Mouse (Mus musculus): ENCODE measurements around the gene Mybbp1a.
A peak's percentile ranks its signal among the peaks of the same experiment; 100 is the strongest.

Gene Mybbp1a

DNA sequence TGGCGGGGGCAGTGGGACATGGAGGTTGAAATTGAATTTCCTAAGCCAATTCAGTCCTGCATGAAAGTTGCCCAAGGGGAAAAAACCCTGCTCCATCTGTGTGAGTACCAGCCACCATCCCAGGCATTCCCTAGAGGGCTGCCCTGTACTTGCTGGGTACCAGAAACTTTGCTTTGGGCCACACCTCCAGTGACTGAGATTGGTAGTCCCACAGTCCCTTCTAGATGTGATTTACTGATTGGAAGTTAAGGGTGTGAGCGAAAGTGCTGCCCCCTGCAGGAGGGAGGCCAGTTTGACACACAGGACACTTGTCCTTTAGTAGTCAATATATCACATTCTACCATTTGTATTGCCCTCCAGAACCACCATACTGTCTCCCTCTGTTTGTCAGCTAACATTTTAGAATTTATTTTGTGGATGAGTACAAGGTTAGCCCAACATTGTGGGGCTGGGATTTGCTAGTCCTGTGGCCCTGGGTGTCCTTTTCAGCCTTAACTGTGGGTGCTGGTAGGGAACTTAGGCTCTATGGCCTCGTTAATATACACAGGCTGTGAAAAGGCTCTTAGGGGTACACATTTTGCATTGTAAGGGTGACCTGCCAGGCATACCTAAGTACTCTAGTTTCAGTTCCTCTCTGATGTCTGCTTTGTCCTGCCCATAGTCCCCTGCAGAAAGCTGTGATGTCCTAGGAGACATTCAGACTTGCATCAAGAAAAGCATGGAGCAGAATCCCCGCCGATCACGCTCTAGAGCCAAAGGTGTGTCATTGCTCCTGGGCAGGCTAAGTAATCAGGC is 5.4 kb downstream of the Mybbp1a start:
- DNase-seq (ENCODE audit: low read depth, low spot score): peak; percentile 85

DNA sequence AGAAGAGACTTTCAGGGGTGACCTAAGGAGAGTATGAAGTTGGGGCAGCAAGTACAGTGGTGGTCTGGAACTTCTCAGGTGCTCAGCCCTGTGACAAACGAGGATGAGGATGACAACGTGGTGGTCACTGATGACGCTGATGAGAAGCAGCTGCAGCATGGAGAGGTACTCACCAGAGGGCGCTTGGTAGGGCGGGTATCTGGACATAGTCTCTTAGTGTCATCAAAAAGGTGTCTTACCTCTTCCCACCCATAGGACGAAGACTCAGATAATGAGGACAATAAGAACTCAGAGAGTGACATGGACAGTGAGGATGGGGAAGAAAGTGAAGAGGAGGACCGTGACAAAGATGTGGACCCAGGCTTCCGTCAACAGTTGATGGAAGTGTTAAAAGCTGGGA is 6.3 kb downstream of the Mybbp1a start:
- no peaks in the 10 kb centered on the region for H3K27me3 ChIP-seq (ENCODE audit: control insufficient read depth, insufficient read depth, low read length, poor library complexity, severe bottlenecking)
- DNase-seq (ENCODE audit: low read depth, low spot score): peak; percentile 31
- H3K36me3 ChIP-seq (ENCODE audit: control insufficient read depth, insufficient read depth, low read length, poor library complexity, severe bottlenecking): peaks cover 33% of the 10 kb centered on the region

More for the DNA sequence above, 5.4 kb downstream of the Mybbp1a start:
- no peaks in the 10 kb centered on the region for H3K27me3 ChIP-seq (ENCODE audit: control insufficient read depth, insufficient read depth, low read length, poor library complexity, severe bottlenecking)
- peaks cover 30% of the 10 kb centered on the region for H3K36me3 ChIP-seq (ENCODE audit: control insufficient read depth, insufficient read depth, low read length, poor library complexity, severe bottlenecking)

DNA sequence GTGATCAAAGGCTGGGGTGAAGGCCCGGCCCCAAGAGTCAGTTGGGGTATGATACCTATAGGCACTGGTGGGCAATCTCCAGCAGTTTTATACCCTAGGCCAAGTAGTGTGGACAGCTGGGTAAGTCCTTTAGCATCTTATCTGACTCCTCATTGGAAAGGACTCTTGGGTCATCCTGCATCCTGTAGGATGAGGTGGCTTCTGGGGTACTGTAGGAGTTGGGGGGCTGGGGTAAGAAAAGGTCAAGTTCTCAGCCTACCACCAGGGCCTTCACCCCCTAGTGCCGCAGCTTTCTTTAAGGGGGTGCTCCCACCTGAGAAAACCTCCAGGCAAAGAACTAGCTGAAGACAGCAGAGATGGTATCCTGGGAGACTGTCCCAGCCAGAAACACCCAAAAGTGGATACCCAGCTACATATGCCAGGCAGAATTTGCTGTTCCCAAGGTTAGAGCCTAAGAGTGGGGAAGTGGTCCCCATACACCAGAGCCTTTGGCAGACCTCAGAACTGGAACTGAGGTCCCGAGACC is 11.0 kb downstream of the Mybbp1a start:
- Histone ChIP-seq H3K27me3 (ENCODE audit: control insufficient read depth, insufficient read depth, low read length, poor library complexity, severe bottlenecking) (no peaks in the 10 kb centered on the region), H3K36me3 (ENCODE audit: control insufficient read depth, insufficient read depth, low read length, poor library complexity, severe bottlenecking) (peaks cover 25% of the 10 kb centered on the region)
- DNase-seq (ENCODE audit: low read depth, low spot score): no peak

DNA sequence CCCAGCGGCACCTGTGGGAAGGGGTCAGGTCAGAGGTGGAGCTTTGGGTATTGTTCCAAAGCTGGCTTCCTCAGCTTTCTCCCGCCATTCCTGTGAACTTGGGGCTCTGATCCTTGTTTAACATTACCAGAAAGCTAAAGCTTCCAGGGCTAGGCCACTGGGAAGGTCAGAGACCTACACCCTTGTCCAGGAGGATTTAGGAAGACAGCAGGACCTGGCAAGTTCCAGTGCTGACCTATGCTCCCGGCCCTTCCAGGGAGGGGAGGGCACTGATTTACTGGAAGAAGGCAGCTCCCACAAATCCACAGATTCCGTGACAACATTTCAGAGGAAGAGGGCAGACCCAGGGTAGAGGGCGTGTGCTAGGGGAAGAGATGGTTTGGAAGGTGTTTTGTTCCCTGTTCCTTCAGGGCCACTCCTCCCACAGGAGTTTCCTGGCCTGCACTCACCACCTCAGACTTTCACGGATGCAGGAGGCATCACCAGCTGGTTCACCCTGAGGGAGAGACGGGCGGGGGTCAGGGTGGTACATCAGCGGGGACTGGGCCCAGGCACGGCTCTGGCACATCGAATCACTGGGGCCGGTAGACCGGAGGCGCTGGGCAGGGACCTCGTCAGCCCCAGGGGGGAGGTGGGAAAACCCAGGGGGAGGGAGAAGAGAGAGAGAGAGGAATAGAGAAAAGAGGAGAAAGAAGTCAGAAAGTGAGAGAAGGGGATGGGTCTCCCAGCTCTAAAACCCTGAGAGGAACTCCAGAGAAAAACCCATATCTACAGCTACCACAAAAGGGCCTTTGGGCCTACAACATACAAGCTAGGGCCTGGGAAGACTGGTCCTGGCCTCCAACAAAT is 12.2 kb downstream of the Mybbp1a start:
- Histone ChIP-seq H3K36me3 (ENCODE audit: control insufficient read depth, insufficient read depth, low read length, poor library complexity, severe bottlenecking) (peaks cover 23% of the 10 kb centered on the region), H3K27me3 (ENCODE audit: control insufficient read depth, insufficient read depth, low read length, poor library complexity, severe bottlenecking) (no peaks in the 10 kb centered on the region)

DNA sequence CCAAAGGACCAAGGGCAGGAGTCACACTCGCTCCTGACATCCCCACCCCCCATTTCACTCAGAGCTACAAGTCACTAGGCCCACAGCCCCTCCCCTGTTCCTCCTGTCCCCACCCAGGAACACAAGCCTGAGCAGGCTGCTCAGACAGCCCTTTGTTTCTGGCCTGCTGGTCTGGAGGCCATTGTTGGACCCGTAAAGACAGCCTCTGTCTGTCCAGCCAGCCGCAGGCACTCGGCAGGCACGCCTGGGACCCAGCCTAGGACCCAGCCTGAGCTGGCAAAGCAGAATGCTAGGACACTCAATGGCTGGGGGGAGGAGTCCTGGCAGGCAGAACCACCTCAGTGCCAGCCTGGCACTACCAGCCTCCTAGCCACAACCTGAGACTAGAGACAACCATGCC is 14.5 kb downstream of the Mybbp1a start:
- Histone ChIP-seq H3K36me3 (ENCODE audit: control insufficient read depth, insufficient read depth, low read length, poor library complexity, severe bottlenecking) (peaks cover 12% of the 10 kb centered on the region), H3K27me3 (ENCODE audit: control insufficient read depth, insufficient read depth, low read length, poor library complexity, severe bottlenecking) (no peaks in the 10 kb centered on the region)
- DNase-seq (ENCODE audit: low read depth, low spot score): no peak

More for the DNA sequence above, 12.2 kb downstream of the Mybbp1a start:
- DNase-seq (ENCODE audit: low read depth, low spot score): no peak

DNA sequence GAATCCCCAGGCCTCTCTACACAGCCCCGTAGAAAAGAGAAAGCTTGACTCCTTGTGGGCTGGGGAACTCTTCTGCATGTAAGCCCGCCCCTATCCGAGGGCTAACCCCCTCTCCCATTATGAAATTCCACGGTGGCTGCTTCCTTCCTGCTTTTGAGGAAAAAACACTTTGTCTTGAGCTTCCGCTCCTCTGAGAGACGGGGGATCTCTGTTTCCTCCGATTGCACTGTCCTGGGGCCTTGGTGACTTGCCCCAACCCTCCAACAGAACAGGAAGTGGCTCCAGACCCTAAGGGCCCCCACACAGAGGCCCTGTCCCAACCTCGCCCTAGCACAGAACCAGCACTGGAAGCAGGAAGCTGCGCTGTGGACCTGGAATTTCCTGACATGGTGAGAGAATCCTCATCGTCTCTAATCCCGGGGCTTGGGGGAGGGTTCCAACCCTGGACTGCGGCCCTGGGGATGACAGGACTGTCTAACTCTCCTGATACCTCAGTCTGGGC is 16.9 kb downstream of the Mybbp1a start:
- H3K36me3 ChIP-seq (ENCODE audit: control insufficient read depth, insufficient read depth, low read length, poor library complexity, severe bottlenecking): peaks cover 4% of the 10 kb centered on the region
- DNase-seq (ENCODE audit: low read depth, low spot score): no peak
- H3K27me3 ChIP-seq (ENCODE audit: control insufficient read depth, insufficient read depth, low read length, poor library complexity, severe bottlenecking): no peaks in the 10 kb centered on the region

DNA sequence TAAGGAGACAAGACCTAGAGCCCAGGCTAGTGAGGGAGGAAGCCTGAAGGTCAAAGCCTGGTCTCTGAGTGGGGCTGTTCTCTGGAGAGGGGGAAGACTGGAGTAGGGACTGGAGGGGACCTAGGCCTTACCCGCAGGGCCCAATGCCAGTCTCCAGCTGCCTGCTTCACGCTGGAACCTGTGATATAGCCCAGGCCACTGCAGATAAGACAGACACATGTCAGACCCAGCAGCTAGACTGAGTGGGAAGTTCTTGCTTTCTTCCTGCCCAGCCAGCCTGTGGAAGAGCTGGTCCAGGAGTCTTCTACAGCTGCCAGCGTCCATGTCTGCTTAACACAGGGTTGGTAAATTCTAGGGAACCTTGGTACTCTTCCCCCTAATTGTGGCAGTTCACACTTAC is 17.3 kb downstream of the Mybbp1a start:
- Histone ChIP-seq H3K27me3 (ENCODE audit: control insufficient read depth, insufficient read depth, low read length, poor library complexity, severe bottlenecking) (no peaks in the 10 kb centered on the region), H3K36me3 (ENCODE audit: control insufficient read depth, insufficient read depth, low read length, poor library complexity, severe bottlenecking) (peaks cover 4% of the 10 kb centered on the region)
- DNase-seq (ENCODE audit: low read depth, low spot score): no peak

DNA sequence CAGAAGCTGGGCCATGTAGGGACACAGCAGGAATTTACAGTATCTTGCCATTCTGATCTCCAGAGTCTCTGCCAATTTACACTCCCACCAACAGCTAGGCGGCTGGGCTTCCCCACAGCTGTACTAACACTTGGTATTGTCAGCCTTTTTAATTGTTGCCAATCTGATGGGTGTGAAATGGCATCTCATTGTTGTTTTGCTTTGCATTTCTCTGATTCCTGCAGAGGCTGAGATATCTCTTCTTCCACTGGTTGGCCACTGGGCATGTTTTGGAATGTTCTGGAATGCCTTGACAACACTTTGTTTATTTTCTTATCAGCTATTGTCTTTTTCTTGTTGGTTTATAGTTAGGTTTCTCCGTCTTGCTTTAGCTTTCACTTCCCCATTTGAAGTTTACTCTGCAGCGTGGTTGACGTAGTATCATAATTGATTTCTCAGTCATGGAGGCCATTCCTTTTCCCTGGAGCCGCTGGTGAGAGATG is 20.4 kb downstream of the Mybbp1a start:
- no peaks in the 10 kb centered on the region for H3K27me3 ChIP-seq (ENCODE audit: control insufficient read depth, insufficient read depth, low read length, poor library complexity, severe bottlenecking)
- peaks cover 2% of the 10 kb centered on the region for H3K36me3 ChIP-seq (ENCODE audit: control insufficient read depth, insufficient read depth, low read length, poor library complexity, severe bottlenecking)
- DNase-seq (ENCODE audit: low read depth, low spot score): peak; percentile 65

DNA sequence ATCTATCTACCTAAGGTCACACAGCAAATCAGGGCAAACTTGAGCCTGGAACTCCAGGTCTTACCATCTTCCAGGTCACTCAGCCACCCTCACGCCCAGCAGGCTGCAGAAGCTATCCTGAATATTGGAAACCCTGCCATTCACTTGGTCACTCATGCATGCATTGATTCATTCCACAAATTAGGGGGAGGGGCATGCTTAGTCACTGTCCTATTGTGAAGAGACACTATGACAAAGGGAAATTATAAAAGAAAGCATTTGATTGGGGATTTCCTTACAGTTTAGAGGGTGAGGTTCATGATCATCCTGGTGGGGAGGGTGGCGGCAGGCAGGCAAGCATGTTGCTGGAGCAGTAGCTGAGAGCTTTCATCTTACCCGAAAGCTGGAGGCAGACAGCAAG is 23.7 kb downstream of the Mybbp1a start:
- Histone ChIP-seq H3K27me3 (ENCODE audit: control insufficient read depth, insufficient read depth, low read length, poor library complexity, severe bottlenecking) (no peaks in the 10 kb centered on the region), H3K36me3 (ENCODE audit: control insufficient read depth, insufficient read depth, low read length, poor library complexity, severe bottlenecking) (no peaks in the 10 kb centered on the region)
- DNase-seq (ENCODE audit: low read depth, low spot score): no peak

DNA sequence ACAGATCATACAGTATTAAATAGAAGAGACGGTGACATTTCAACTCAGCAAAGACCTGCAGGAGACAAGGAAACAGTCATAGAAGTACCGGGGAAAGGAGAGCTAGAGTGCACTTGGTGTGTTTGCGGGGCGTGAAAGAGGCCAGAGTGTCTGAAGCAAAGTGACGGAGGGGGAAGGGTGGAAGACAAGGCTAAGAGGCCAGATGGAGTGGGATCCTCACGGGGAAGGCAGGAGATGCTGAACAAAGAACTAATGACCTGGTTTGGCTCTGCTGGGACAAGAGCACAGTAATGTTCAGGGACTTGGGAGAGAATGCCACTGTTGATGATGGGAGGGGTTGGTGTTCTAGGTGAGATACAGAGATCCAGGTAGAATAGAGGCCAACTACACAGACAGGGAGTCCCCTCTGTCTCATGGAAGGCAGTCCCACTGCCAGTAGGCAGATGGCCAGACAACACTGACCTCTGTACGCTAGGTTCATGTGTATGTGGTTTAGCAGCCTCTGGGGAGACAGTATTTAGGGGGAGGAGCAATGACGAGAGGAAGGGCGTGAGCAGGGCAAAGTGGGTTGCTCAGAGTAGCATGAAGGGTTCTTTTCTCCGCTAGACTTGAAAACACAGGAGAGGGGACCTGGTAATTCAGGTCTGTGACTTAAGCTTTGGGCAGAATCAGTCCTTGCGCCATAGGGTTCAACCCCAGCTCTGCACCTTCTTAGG is 25.0 kb downstream of the Mybbp1a start:
- peak; percentile 80 for DNase-seq (ENCODE audit: low read depth, low spot score)
- Histone ChIP-seq H3K36me3 (ENCODE audit: control insufficient read depth, insufficient read depth, low read length, poor library complexity, severe bottlenecking) (no peaks in the 10 kb centered on the region), H3K27me3 (ENCODE audit: control insufficient read depth, insufficient read depth, low read length, poor library complexity, severe bottlenecking) (no peaks in the 10 kb centered on the region)

DNA sequence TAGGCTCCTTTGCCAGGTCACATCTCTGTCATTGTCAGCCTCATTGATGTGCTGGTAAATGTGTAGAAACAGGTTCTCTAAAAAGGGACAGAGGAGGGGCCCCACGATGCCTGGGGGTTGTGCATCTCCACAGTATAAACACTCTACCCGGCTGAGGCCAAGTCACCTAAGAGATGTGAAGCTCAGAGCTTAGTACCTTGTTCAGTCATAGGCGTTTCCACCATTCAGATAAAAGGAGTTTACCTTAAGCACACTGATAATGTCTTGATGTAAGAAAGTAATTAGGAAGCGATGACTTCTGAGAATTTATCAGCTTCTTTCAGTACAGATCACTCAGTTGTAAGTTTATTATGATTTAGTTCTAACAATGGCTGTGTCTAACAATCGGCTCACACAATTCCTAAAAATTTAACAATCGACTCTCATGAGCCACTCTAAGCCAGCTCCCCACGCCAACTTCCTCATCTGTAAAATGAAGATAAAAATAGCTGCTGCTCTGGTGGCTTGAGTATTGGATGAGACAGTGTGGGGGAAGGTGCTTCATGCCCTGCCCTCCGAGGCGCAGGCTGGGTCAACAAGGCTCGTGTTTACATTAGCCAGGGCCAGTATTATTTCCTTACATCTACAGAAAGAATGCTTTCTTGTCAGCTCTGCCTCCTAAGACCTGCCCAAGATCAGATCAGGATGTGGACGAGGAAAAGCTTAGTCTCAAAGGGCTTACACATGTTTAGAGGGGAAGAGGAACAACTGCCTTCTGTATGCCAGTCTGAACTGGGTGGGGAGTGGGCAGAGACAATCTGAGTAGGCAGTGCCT is 25.7 kb downstream of the Mybbp1a start:
- no peaks in the 10 kb centered on the region for H3K27me3 ChIP-seq (ENCODE audit: control insufficient read depth, insufficient read depth, low read length, poor library complexity, severe bottlenecking)
- DNase-seq (ENCODE audit: low read depth, low spot score): peak; percentile 50
- H3K36me3 ChIP-seq (ENCODE audit: control insufficient read depth, insufficient read depth, low read length, poor library complexity, severe bottlenecking): no peaks in the 10 kb centered on the region

DNA sequence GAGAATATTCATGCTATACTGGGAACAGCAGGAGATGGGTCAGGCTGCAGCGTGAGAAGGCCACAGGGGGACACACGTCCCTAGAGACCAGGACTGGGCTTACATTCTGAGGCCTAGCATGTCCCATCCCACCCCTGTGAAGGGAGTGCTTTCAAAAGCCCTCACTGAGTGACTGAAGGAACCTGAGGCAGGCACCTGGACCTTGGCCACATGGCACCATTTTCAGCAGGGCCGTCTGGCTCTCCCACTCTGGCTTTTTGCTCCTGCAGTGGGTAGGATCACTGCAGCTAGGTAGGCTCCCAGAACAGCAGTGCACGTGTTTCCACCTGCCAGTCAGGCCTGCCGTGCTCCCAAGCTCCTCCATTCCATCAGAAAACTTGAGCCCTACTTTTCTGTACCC is 27.4 kb downstream of the Mybbp1a start:
- Histone ChIP-seq H3K36me3 (ENCODE audit: control insufficient read depth, insufficient read depth, low read length, poor library complexity, severe bottlenecking) (no peaks in the 10 kb centered on the region), H3K27me3 (ENCODE audit: control insufficient read depth, insufficient read depth, low read length, poor library complexity, severe bottlenecking) (no peaks in the 10 kb centered on the region)
- no peak for DNase-seq (ENCODE audit: low read depth, low spot score)

DNA sequence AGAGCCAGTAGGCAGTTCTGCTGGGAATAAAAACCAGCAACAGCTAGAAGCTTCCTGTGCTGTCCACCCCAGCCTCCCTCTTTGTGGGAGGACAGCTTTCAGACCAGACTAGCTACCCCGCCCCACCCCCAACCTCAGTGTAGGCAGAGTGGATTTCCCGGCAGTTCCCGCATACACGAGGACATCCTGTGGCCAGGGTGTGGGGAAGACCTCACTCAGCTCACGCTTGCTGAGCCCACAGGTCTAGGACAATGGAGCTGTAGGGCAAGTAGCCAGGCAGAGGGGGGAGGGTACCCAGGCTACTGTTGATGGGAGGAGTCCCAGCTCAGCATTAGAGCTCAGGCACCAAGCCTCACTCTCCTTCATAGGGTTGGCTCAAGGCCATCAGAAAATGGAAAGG is 28.1 kb downstream of the Mybbp1a start:
- Histone ChIP-seq H3K36me3 (ENCODE audit: control insufficient read depth, insufficient read depth, low read length, poor library complexity, severe bottlenecking) (no peaks in the 10 kb centered on the region), H3K27me3 (ENCODE audit: control insufficient read depth, insufficient read depth, low read length, poor library complexity, severe bottlenecking) (no peaks in the 10 kb centered on the region)
- DNase-seq (ENCODE audit: low read depth, low spot score): no peak

DNA sequence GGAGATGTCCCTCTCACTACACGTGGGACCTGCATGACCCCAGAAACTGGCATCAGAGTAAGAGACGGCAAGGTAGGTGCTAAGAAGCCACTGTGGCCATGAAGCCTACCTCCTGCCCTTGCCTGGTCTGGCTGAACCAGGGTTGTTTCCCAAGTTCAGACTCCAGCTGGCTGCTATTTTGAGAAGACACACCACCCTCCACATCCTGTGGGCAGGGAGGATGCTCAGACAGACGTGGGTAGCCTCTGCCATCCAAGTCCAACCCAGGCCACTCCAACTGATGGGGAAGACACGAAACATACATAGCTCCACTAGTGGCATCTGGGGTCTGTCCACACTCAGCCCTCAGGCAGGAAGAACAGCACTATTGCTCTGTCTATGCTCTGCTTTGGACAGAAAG is 28.8 kb downstream of the Mybbp1a start:
- DNase-seq (ENCODE audit: low read depth, low spot score): no peak
- H3K27me3 ChIP-seq (ENCODE audit: control insufficient read depth, insufficient read depth, low read length, poor library complexity, severe bottlenecking): no peaks in the 10 kb centered on the region
- no peaks in the 10 kb centered on the region for H3K36me3 ChIP-seq (ENCODE audit: control insufficient read depth, insufficient read depth, low read length, poor library complexity, severe bottlenecking)
